Mouse (Mus musculus): ENCODE measurements around the gene Rictor. TPM values are rescaled to one million over a fixed set of nuclear protein-coding genes. Genes with fewer than 3 reads are reported as not detected.

The Rictor gene
- total RNA-seq (2017), result 62.3 to 103 TPM (median 87.6 TPM) in 3 replicates

DNA sequence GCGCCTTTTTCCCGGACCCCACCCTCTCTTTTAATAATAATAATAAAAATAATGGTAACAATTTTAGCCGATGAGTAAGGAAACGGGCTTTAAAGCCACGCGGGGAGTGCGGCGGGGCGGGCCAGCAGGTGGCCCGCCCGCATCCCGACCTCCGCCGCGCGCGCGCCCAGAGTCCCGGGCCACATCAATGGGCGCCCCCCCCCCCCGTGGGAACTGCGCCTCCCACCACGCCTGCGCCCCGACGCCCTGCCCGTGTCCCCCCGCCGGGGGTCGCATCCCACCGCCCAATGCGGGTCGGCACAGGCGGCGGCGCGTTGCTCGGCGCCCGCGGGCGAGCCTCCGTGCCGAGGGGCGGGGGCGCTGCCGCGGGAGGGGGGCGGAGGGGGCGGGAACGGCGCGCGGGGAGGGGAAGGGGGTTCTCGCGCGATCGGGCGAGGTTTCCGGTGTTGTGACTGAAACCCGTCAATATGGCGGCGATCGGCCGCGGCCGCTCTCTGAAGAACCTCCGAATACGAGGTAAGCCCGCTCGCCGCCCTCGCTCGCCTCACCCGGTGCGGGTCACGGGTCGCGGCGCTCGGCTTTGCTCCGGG is at the start of gene Rictor:
Gene Rictor (plus strand): TSS at position 444 of the 590 bp plus-strand sequence.
- peak; percentile 73 for ATAC-seq (replicated peaks; ENCODE audit: insufficient number of reproducible peaks, low FRiP score, low TSS enrichment, poor library complexity, severe bottlenecking)

- no peak for ATAC-seq (replicated peaks; ENCODE audit: insufficient number of reproducible peaks, low FRiP score, low TSS enrichment, poor library complexity, severe bottlenecking)
These were observed 46.2 kb upstream of the Rictor start for GRCm38 (mm10) chr15:6661951-6662350.

- no peak for ATAC-seq (replicated peaks; ENCODE audit: insufficient number of reproducible peaks, low FRiP score, low TSS enrichment, poor library complexity, severe bottlenecking)
These were observed 44.2 kb upstream of the Rictor start for GRCm38 (mm10) chr15:6663991-6664390.

DNA sequence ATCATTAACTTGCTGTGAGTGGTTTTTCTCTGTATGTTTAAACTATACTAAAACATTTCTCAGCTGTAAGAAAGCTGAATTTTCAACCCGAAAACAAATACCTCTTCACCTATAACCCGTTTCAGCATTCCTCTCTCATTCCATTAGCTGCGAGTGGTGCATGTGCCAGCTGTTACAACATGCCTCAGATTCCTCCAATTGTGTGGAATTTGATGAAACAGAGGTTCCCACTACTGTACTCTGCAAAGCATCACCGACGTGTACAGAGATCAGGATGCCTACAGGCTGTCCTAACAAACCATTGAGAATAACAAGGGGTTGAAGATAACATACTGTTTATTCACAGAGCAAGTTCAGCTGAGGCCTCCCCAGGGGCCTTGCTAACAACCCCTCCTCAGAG is 42.1 kb upstream of the Rictor start:
- no peak for ATAC-seq (replicated peaks; ENCODE audit: insufficient number of reproducible peaks, low FRiP score, low TSS enrichment, poor library complexity, severe bottlenecking)

GRCm38 (mm10) chr15:6668793-6669437 is 39.3 kb upstream of the Rictor start:
- no peak for ATAC-seq (replicated peaks; ENCODE audit: insufficient number of reproducible peaks, low FRiP score, low TSS enrichment, poor library complexity, severe bottlenecking)

DNA sequence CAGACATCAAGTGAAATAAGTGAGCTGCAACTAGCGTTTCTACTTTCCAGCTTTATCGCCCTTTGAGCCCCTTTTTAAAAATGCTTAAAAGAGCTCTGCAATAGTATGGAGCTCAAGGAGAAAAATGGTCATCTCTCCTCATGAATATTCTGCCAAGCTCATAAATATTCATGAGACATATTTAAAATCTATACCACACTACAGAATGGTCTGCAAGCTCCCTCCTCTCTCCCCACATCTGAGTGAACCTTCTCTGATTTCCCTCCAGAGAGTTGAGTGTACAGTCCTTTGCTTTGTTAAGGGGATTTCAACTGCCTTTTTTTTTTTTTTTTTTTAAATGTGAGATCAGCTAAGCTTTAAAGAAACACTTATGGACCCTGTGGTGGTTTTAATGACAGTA is 29.7 kb upstream of the Rictor start:
- no peak for ATAC-seq (replicated peaks; ENCODE audit: insufficient number of reproducible peaks, low FRiP score, low TSS enrichment, poor library complexity, severe bottlenecking)

- ATAC-seq (replicated peaks; ENCODE audit: insufficient number of reproducible peaks, low FRiP score, low TSS enrichment, poor library complexity, severe bottlenecking), result no peak
These were observed 6.0 kb upstream of the Rictor start for GRCm38 (mm10) chr15:6702164-6702563.

- peak; percentile 42 for ATAC-seq (replicated peaks; ENCODE audit: insufficient number of reproducible peaks, low FRiP score, low TSS enrichment, poor library complexity, severe bottlenecking)
These were observed 2.8 kb upstream of the Rictor start for GRCm38 (mm10) chr15:6705351-6705901.

GRCm38 (mm10) chr15:6707551-6707935 is 636 bp upstream of the Rictor start:
- ATAC-seq (replicated peaks; ENCODE audit: insufficient number of reproducible peaks, low FRiP score, low TSS enrichment, poor library complexity, severe bottlenecking), result peak; percentile 31

- no peak for ATAC-seq (replicated peaks; ENCODE audit: insufficient number of reproducible peaks, low FRiP score, low TSS enrichment, poor library complexity, severe bottlenecking)
These were observed 605 bp downstream of the Rictor start for GRCm38 (mm10) chr15:6708526-6709441.

GRCm38 (mm10) chr15:6709618-6710017 is 1.4 kb downstream of the Rictor start:
- ATAC-seq (replicated peaks; ENCODE audit: insufficient number of reproducible peaks, low FRiP score, low TSS enrichment, poor library complexity, severe bottlenecking), result no peak

- ATAC-seq (replicated peaks; ENCODE audit: insufficient number of reproducible peaks, low FRiP score, low TSS enrichment, poor library complexity, severe bottlenecking), result no peak
These were observed 2.2 kb downstream of the Rictor start for GRCm38 (mm10) chr15:6710341-6710740.

DNA sequence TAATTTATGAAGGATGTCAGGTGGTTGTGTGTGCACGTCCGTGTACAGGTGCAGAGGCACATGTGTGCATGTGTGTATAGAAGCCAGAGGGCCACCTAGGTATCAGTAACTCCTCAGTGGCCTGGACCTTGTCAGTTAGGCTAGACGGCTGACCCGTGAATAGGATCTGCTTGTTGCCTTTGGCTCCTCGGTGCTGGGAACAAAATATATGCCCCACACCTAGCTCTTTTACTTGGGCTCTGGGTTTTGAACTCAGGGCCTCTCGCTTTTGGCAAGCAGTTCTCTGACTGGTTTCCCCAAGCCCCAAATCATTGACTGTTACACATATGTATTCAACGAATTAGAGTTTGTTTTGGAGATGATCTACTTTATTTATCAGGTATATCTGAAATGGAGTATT is 3.0 kb downstream of the Rictor start:
- no peak for ATAC-seq (replicated peaks; ENCODE audit: insufficient number of reproducible peaks, low FRiP score, low TSS enrichment, poor library complexity, severe bottlenecking)

GRCm38 (mm10) chr15:6714819-6715218 is 6.6 kb downstream of the Rictor start:
- no peak for ATAC-seq (replicated peaks; ENCODE audit: insufficient number of reproducible peaks, low FRiP score, low TSS enrichment, poor library complexity, severe bottlenecking)

GRCm38 (mm10) chr15:6715237-6715636 is 7.1 kb downstream of the Rictor start:
- no peak for ATAC-seq (replicated peaks; ENCODE audit: insufficient number of reproducible peaks, low FRiP score, low TSS enrichment, poor library complexity, severe bottlenecking)

DNA sequence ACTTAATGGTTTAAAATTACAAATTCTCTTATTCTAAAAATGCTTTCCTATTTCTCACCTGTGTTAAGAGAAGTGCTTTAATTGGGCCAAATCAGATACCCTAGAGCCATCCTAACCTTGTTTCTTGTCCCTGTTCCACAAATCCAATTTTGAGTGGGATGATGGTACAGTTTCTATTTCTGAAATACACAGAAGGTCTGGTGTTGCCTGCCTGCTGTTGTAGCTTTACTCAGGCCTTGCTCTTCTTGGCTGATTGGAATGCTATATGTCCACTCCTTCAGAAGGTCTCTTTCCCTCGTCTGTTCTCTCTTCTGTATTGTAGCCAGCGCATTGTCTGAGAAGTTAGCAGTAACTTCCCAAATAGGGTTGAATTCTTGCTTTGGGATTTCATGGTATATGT is 13.2 kb downstream of the Rictor start:
- no peak for ATAC-seq (replicated peaks; ENCODE audit: insufficient number of reproducible peaks, low FRiP score, low TSS enrichment, poor library complexity, severe bottlenecking)

DNA sequence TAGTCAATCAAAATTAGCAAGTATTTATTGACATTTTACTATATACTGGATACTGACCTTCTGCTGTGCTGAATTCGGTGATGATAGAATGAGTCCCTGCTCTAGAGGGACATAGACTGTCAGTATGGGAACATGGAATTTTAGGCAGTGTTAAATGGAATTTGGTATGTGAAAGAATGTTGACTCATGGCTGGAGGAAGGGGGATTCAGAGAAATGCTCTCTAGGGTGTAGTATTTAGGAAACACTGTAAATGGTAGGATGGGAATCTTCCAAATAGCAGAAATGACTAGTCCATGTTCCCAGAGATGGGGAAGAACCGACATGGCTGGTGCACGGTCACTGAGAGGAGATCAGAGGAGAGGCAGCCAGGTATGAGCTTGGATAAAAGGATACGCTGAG is 13.6 kb downstream of the Rictor start:
- no peak for ATAC-seq (replicated peaks; ENCODE audit: insufficient number of reproducible peaks, low FRiP score, low TSS enrichment, poor library complexity, severe bottlenecking)

DNA sequence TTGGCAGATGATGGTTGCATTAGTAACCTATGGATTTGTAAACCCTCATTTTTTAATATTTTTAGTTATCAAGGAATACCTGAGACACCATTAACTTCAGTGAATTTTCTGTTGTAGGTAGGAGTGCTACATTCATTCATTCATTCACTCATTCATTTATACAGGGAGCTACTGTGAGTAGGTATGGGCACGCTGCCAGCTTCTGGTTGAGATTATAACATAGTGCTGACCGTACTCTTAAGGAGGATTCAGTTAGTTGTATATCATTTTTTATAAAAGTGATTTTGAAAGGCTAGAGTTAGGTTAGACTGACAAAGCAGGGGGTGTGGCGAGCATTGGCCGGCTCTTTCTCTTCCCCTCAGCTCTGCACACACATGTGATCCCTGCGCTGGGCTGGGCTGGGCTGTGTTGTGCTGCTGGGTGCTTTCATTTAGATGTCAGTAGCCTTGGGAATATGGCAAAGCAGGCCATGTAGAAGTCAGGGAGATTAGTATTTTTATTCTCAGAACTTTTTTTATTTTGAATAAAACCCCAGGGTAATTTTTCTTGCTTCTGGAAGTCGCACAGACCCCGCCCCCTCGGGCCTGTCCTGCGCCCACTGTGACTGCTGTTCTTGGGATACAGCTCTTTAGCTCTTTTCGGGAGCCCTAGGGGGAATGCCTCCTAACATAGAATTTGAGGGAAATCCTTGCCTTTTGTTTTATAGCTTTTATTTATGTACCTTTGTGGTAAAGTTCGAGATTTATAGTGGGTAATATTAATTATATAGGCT is 14.4 kb downstream of the Rictor start:
- ATAC-seq (replicated peaks; ENCODE audit: insufficient number of reproducible peaks, low FRiP score, low TSS enrichment, poor library complexity, severe bottlenecking), result no peak

DNA sequence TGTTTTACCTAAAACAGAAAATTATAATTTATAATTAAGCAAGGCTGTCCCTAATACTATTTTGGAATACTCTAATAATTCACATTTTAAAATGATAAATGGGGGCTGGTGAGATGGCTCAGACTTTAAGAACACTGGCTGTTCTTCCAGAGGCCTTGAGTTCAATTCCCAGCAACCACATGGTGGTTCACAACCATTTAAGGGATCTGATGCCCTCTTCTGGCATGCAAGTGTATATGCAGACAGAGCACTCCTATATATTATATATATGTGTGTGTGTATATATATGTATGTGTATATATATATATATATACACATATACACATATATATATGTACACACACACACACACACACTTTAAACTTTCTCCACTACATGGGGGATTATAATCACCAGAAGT is 15.2 kb downstream of the Rictor start:
- no peak for ATAC-seq (replicated peaks; ENCODE audit: insufficient number of reproducible peaks, low FRiP score, low TSS enrichment, poor library complexity, severe bottlenecking)
